Mouse (Mus musculus): ENCODE data around the gene Rfx1.

Rfx1 gene

DNA sequence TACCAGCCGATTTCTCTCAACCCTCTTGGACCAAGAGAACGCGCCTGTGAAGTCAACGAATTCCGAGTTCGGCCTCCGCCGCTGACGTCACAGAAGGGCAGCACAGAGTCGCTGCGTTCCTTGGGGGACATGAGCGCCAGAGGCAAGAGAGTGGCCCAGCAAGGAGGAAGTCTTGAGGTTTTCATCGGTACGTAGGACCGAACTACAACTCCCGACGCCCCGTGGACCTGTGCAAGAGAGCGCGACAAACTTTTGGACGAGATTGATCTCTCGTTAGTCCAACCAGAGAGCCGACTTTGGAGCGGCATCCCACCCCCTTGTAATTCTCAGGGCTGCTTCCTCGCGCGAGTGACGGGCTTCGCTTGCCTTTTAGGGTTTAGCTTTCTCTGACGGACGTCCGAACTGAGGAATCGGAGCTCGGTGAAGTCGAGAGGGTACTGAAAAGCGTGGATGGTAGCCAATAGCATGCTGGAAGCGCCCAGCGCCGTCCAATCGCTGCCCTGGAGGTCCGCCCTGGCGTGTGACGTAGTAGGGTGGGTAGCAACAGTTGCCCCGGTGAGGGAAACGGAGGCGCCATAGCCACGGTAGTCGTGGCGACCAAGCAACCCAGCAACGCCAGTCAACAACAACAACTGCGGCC, at the start of gene Rfx1:
Rfx1 (plus strand) TSS at position 544 of the 640 bp plus-strand sequence.
- peak; percentile 100 for DNase-seq (ENCODE audit: low spot score in 2 of 2)

GRCm38 (mm10) chr8:84019738-84020137, 46.9 kb upstream of the Rfx1 start:
- DNase-seq (ENCODE audit: low spot score in 2 of 2) = no peak

GRCm38 (mm10) chr8:84021096-84021495, 45.5 kb upstream of the Rfx1 start, which contains the start of gene Palm3:
Gene Palm3, plus strand, starts transcription at chr8:84021471.
- no peak for DNase-seq (ENCODE audit: low spot score in 2 of 2)

DNA sequence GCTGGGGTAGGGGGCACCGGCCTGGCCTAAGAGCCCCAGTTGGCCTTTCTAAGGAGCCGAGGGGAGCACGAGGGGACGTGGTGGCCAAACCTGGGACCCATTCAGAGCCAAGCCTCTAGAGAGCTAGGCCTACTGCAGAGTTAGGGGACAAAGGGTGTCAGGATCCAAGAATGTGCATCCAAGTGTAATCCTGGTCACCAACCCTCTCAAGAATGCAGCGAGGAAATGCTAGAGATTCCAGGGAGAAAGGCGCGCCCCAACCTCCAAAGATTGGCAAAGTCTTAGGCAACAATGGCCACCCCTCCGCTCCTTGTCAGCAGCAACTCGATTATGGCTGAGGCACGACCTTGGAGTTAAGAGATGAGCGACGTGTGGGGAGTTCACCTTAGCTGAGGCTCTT, 45.1 kb upstream of the Rfx1 start:
- DNase-seq (ENCODE audit: low spot score in 2 of 2) = no peak

DNA sequence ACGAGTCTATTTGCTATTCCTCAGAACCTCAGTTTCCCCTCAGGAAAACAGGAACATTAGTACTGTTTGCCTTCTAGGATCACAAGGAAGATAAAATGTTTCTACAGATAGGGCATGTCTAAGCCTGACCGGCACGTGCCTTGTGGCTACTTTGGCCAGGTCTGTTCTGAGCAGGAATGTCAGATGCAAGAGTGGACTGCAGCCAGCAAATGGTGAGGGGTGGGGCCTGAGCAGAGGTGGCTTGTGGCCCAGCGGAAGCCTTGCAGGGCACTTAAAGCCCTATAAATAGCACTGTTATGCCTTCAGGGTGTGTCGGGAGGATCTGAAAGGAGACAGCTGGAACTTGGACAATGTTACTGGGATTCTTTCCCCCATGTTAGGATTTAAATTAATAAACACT, 43.5 kb upstream of the Rfx1 start:
- peak; percentile 80 to 85 for DNase-seq (ENCODE audit: low spot score in 2 of 2)

DNA sequence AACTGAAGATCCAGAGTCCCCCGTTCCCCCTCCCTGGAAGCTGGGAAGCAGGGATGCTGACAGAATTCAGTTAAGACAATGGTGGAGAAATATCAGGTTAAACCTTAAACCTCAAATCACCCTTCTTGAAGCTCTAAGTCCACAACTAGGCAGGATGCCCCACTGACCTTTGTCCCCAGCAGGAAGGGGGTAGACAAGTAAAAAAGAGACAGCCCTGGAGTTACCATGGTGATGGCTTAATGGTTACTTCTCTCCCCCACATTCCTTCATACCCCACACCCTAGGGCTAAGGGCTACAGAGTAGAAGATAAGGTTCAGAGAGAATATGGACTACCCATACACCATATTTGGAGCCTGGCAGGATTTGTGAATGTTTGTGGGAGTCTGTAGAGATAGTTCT, 43.0 kb upstream of the Rfx1 start:
- no peak for DNase-seq (ENCODE audit: low spot score in 2 of 2)

- no peak for DNase-seq (ENCODE audit: low spot score in 2 of 2)
These were observed 42.5 kb upstream of the Rfx1 start for GRCm38 (mm10) chr8:84024171-84024570.

- no peak for DNase-seq (ENCODE audit: low spot score in 2 of 2)
These were observed 40.8 kb upstream of the Rfx1 start for GRCm38 (mm10) chr8:84025863-84026262.

- no peak for DNase-seq (ENCODE audit: low spot score in 2 of 2)
These were observed 39.2 kb upstream of the Rfx1 start for GRCm38 (mm10) chr8:84027449-84027848.

DNA sequence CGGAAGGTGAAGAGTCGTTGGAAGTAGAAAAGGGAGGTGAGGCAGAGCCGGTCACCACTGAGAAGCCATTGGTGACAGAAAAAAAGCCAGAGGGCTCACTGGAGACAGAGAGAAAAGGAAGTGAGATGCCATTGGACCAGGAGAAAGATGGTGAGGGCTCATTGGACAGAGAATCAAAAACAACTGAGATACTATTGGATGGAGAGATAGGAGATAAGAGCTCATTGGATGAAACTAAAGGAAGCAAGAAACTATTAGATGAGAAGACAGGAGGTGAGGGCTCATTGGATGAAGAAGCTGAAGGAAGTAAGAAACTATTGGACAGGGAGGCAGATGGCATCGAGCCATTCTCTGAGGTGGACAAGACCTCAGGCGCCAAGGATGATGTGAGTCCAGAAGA, 37.4 kb upstream of the Rfx1 start:
- DNase-seq (ENCODE audit: low spot score in 2 of 2) = no peak

DNA sequence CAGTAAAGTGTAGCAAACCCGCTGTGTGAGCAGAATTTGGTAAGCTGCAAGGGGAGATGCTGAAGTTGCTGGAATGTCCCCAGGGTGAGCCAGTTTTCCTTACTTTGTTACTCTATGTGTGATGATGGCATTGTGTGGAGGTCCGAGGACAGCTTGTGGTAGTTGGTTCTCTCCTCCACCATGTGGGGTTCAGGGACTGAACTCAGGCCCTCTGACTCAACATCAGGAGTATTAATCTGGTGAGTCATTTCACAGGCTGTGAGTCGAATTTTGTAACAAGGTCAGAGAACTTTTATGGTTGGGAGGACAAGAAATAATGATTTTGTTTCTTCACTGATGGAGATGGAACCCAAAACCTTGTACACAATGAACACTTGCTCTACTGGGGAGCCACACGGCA, 33.9 kb upstream of the Rfx1 start:
- no peak for DNase-seq (ENCODE audit: low spot score in 2 of 2)

DNA sequence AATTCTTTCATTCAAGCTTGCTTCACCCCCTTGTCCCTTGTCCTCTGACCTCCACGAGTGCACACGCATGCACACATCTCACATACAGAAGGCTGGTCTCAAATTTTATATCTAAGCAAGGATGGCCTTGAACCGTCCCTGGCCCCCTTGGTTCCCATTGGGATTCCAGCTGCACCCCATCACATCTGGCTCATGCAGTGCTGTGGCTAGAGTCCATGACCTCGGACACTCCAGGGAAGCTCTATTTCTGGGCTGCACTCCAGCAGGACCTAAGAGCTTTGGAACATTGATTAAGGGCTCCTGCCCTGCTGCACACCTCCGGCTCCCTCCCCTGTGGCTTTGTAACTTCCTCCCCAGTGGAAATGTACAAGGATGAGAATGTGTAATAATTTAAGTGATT, 28.6 kb upstream of the Rfx1 start:
- peak; percentile 49 to 72 for DNase-seq (ENCODE audit: low spot score in 2 of 2)

DNA sequence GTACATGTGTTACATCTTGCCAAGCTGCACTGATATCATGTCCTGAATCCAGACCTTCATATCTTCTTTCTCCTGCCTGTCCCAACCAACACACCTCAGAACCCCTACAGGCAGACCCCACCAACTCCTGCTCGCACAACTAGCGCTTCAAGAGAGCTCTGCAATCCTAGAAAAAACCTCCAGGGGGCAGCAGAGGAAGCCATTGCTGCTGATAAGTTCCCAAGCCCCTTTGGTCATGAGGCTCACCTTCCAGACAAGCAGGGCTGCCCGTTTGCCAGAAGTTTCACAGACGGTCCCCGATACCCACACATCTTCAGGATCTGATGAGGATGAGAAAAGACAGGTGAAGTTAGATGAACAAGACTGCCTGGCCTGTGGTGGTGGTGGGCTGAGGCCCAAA, 27.6 kb upstream of the Rfx1 start:
- DNase-seq (ENCODE audit: low spot score in 2 of 2) = peak; percentile 46 to 76

DNA sequence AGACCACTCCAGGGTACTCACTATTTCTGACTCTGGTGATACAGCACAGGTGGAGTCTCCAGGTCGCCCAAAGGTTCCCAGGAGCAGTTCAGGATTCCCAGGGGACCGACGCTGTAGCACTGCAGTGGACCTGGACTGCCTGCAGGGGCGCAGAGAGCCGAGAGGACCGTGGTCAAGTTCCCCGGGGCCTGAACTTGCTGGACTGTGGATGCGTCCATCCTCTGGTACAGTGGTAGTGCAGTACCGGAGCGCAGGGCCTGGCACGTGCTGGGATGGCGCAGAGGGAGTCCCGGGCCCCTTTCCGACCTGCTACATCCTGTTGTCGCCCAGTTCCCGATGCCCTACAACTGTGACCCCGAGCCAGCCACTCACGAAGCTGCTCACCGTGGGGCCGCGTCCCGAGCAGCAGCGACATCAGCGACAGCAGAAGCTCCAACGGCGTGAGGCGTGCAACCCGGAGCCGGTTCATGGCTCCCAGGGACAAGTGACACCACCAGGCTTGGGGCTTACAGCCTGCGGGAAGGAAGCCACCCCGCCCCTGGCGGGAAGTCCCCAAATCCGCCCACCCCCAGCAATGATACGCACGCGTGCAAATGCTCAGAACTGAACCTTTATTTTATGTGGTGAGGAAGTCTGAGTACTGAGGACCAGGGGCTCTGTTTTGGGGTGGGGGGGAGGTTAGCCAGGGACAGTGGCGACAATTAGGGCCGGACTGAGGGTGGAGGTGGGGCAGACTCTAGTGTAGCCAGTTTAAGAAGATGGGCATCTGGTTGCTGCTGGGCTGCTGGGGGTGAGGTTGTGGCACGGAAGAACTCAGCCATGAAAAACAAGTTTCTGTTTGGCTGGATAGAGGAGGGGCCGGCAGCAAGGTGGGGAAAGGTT, 24.3 kb upstream of the Rfx1 start, which contains the start of gene Il27ra:
Il27ra (minus strand) TSS at position 524 of the 882 bp plus-strand sequence.
- DNase-seq (ENCODE audit: low spot score in 2 of 2) = peak; percentile 66 to 73

- peak; percentile 42 to 54 for DNase-seq (ENCODE audit: low spot score in 2 of 2)
These were observed 23.7 kb upstream of the Rfx1 start for GRCm38 (mm10) chr8:84042948-84043342.

- DNase-seq (ENCODE audit: low spot score in 2 of 2) = no peak
These were observed 22.5 kb upstream of the Rfx1 start for GRCm38 (mm10) chr8:84044103-84044502.

- DNase-seq (ENCODE audit: low spot score in 2 of 2) = no peak
These were observed 21.7 kb upstream of the Rfx1 start, which contains the start of gene Rln3 for GRCm38 (mm10) chr8:84044900-84045299. Gene Rln3, minus strand, starts transcription at chr8:84045000.

DNA sequence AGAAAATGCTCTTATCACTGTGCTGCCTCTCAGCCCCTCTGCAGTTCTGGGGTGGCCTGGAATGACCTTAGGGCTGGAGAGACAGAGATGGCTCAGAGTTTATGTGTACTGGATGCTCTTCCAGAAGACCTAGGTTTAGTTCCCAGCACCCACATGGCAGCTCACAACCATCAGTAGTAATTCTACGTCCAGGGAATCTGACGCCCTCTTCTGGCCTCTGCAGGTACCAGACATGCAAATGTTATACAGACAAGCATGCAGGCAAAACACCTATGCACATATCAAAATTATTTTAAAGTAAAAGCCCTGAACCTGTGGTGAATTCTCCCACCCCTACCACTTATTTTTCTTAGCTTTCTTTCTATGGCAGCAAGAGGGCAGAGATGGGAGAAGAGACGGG, 20.1 kb upstream of the Rfx1 start:
- DNase-seq (ENCODE audit: low spot score in 2 of 2) = no peak

DNA sequence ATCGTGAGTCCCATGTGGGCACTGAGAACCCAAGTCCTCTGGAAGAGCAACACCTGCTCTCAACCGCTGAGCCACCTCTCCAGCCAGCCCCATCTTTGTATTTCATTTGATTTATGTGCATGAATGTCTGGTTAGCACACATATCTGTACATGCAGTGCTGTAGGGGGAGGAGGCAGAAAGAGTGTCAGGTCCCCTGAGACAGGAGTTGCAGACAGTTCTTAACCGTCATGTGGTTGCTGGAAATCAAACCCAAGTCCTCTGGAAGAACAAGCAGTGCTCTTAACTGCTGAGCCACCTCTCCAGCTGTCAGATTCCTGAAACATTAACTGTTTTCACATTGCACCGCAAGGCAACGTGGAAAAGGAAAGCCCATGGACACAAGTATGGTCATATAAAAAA, 18.5 kb upstream of the Rfx1 start:
- DNase-seq (ENCODE audit: low spot score in 2 of 2) = no peak

- no peak for DNase-seq (ENCODE audit: low spot score in 2 of 2)
These were observed 13.9 kb upstream of the Rfx1 start for GRCm38 (mm10) chr8:84052746-84053145.

- no peak for DNase-seq (ENCODE audit: low spot score in 2 of 2)
These were observed 13.4 kb upstream of the Rfx1 start for GRCm38 (mm10) chr8:84053229-84053628.

- DNase-seq (ENCODE audit: low spot score in 2 of 2) = no peak
These were observed 8.8 kb upstream of the Rfx1 start for GRCm38 (mm10) chr8:84057827-84058226.

DNA sequence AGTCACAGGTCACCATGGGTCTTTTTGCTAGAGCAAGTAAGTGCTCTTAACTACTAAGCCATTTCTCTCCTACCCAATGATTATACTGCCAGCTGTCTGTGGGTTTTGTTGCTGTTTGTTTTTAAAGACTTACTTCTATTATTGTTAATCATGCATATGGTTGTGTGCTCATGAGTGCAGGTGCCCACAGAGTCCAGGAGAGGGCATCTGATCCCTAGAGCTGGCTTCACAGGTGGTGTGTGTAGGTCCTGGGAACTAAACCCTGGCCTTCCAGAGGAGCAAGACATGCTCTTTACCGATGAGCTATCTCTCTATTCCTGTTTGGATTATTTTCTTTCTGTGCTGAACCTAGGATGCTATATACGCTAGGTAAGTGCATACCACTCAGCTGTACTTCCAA, 7.4 kb upstream of the Rfx1 start:
- no peak for DNase-seq (ENCODE audit: low spot score in 2 of 2)

Data from heart, adult 9 months (tissue).